Mouse (Mus musculus): ENCODE measurements around the gene Nckap5.

DNA sequence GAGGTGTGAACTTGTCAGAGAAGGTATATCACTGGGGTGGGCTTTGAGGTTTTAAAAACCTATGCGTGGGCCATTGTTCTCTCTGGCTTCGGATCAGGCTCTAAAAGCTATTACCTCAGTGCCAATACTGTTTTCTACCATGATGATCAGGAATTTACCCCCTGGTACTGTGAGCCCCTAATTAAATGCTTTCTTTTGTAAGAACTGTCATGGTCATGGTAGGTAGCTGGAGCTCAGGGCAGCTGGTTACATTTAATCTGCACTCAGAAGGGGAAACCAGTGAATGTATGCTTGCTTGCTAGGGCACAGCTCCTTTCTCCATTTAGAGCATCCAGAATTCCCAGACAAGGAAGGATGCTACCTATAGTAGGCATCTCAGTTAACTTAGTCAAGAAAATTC is 759.7 kb downstream of the Nckap5 start:
- TF ChIP-seq POLR2A (IDR thresholded peaks at IDR 0.05; ENCODE audit: low read depth, low read length) (no peak), CTCF (conservative IDR thresholded peaks at IDR 0.05; ENCODE audit: insufficient read depth, insufficient read length, low read depth, low read length) (no peak)
